Mouse (Mus musculus): ENCODE data around the gene Sumo3. TPM values are rescaled to one million over a fixed set of nuclear protein-coding genes. Genes with fewer than 3 reads are reported as not detected.

Gene Sumo3
- polyA plus RNA-seq, 1 experiment from 2014 or later: 334 TPM

DNA sequence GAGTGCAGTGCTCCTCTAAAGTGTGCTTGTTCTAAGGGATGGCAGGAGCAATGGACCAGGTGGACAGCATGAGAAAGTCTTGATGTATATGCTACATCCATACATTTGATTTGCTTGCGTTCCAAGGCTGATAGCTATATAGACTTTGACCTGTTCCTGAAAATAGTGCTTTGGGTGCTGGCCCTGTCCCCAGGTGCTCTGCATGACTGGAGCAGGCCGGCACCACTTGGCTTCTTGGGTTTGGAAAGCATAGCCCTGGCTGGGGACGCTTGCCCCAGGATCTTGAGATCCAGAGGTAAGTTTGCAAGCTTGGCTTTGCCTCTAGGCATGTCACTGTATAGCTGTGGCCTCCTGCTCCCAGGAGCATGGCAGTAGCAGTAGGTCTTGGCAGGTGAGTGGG lies 19.3 kb upstream of the Sumo3 start:
- ATAC-seq: no peak
- Histone ChIP-seq H3K27me3 (replicated peaks; ENCODE audit: control insufficient read depth, insufficient read depth, low read length) (no peaks in the 10 kb centered on the region), H3K9me3 (ENCODE audit: control insufficient read depth, low read length) (no peaks in the 10 kb centered on the region), H3K4me1 (ENCODE audit: control insufficient read depth, insufficient read depth, low read depth, low read length) (peaks cover 15% of the 10 kb centered on the region), H3K9ac (ENCODE audit: low read depth, low read length) (no peak overlapping the region), H3K4me3 (ENCODE audit: low read length) (no peak overlapping the region), H3K27ac (ENCODE audit: low read depth, low read length) (no peak overlapping the region), H3K36me3 (ENCODE audit: control insufficient read depth, insufficient read depth, low read length) (peaks cover 12% of the 10 kb centered on the region; the same call in 1 of the 2 replicates), H3K4me2 (ENCODE audit: low read length) (no peak overlapping the region)
- 99% methylated on average over 3 of the region's 3 CpGs for WGBS

GRCm38 (mm10) chr10:77587091-77587775 lies 18.7 kb upstream of the Sumo3 start:
- WGBS: 96% methylated on average over 6 of the region's 6 CpGs
- Histone ChIP-seq H3K27ac (ENCODE audit: low read depth, low read length) (no peak overlapping the region), H3K4me2 (ENCODE audit: low read length) (no peak overlapping the region), H3K9ac (ENCODE audit: low read depth, low read length) (no peak overlapping the region), H3K4me3 (ENCODE audit: low read length) (no peak overlapping the region), H3K4me1 (ENCODE audit: control insufficient read depth, insufficient read depth, low read depth, low read length) (peaks cover 14% of the 10 kb centered on the region), H3K27me3 (replicated peaks; ENCODE audit: control insufficient read depth, insufficient read depth, low read length) (no peaks in the 10 kb centered on the region), H3K36me3 (ENCODE audit: control insufficient read depth, insufficient read depth, low read length) (peaks cover 12% of the 10 kb centered on the region; the same call in 1 of the 2 replicates), H3K9me3 (ENCODE audit: control insufficient read depth, low read length) (no peaks in the 10 kb centered on the region)
- no peak for ATAC-seq

DNA sequence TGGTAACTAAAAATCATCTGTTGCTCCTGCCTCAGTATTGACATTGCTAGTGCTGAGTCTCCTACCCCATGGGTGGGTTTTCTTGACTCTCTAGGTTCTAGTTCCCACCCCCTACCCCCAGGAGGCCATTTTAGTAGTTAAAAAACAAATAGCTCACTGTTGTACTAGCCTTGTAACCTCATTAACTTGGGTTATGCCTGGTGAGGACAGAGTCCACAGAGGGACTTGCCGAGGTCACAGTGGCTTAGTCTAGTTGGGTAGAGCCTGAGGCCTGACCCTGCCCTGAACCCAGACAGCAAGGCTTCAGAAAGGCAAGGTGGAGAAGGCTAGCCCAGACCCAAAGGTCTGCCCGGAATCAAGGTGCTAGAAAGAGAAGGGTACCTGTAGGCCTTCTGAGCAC lies 17.9 kb upstream of the Sumo3 start:
- Histone ChIP-seq H3K4me1 (ENCODE audit: control insufficient read depth, insufficient read depth, low read depth, low read length) (peaks cover 6% of the 10 kb centered on the region), H3K36me3 (ENCODE audit: control insufficient read depth, insufficient read depth, low read length) (peaks cover 17% of the 10 kb centered on the region; the same call in 1 of the 2 replicates), H3K4me3 (ENCODE audit: low read length) (no peak overlapping the region), H3K9ac (ENCODE audit: low read depth, low read length) (no peak overlapping the region), H3K4me2 (ENCODE audit: low read length) (no peak overlapping the region), H3K9me3 (ENCODE audit: control insufficient read depth, low read length) (no peaks in the 10 kb centered on the region), H3K27me3 (replicated peaks; ENCODE audit: control insufficient read depth, insufficient read depth, low read length) (no peaks in the 10 kb centered on the region), H3K27ac (ENCODE audit: low read depth, low read length) (peak overlapping the region; percentile 14; the same call in 1 of the 2 replicates)
- 93% methylated on average over 2 of the region's 2 CpGs for WGBS
- no peak for ATAC-seq

- ATAC-seq: 0 out of 2 replicates have a peak, but pooled peaks have one; percentile 13
- WGBS: 77% methylated on average over 7 of the region's 7 CpGs
- Histone ChIP-seq H3K36me3 (ENCODE audit: control insufficient read depth, insufficient read depth, low read length) (peaks cover 28% of the 10 kb centered on the region), H3K9me3 (ENCODE audit: control insufficient read depth, low read length) (no peaks in the 10 kb centered on the region), H3K27me3 (replicated peaks; ENCODE audit: control insufficient read depth, insufficient read depth, low read length) (no peaks in the 10 kb centered on the region), H3K27ac (ENCODE audit: low read depth, low read length) (peak overlapping the region; percentile 42; the same call in 1 of the 2 replicates), H3K9ac (ENCODE audit: low read depth, low read length) (no peak overlapping the region; the same call in 1 of the 2 replicates), H3K4me2 (ENCODE audit: low read length) (no peak overlapping the region), H3K4me3 (ENCODE audit: low read length) (no peak overlapping the region), H3K4me1 (ENCODE audit: control insufficient read depth, insufficient read depth, low read depth, low read length) (no peaks in the 10 kb centered on the region)
These were observed 16.8 kb upstream of the Sumo3 start for GRCm38 (mm10) chr10:77589117-77589516.

DNA sequence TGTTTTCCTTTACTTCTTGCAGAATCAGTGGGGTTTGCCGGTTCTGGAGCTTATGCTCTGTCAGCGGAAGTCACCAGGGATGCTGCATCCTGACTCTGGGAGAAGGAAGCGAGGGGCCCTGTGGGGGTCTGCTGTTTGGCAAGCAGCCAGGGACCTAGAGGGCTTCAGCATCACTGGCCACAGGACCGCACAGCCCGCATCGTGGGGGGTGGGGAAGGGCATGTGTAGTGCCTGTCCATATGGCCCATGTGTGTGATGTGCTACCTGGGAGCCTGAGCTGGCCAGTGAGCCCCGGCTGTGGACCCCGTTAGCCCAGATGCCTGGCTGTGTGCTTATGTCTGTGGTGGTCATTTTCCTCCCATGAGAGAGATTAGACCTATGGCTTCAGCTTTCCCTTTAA lies 16.1 kb upstream of the Sumo3 start:
- WGBS: 63% methylated on average over 8 of the region's 8 CpGs
- ATAC-seq: no peak
- Histone ChIP-seq H3K4me1 (ENCODE audit: control insufficient read depth, insufficient read depth, low read depth, low read length) (no peaks in the 10 kb centered on the region), H3K4me3 (ENCODE audit: low read length) (no peak overlapping the region), H3K4me2 (ENCODE audit: low read length) (no peak overlapping the region), H3K27me3 (replicated peaks; ENCODE audit: control insufficient read depth, insufficient read depth, low read length) (no peaks in the 10 kb centered on the region), H3K9me3 (ENCODE audit: control insufficient read depth, low read length) (no peaks in the 10 kb centered on the region), H3K9ac (ENCODE audit: low read depth, low read length) (no peak overlapping the region), H3K36me3 (ENCODE audit: control insufficient read depth, insufficient read depth, low read length) (peaks cover 33% of the 10 kb centered on the region), H3K27ac (ENCODE audit: low read depth, low read length) (no peak overlapping the region; the same call in 1 of the 2 replicates)

- Histone ChIP-seq H3K9ac (ENCODE audit: low read depth, low read length) (no peak overlapping the region), H3K4me1 (ENCODE audit: control insufficient read depth, insufficient read depth, low read depth, low read length) (no peaks in the 10 kb centered on the region), H3K27ac (ENCODE audit: low read depth, low read length) (no peak overlapping the region), H3K27me3 (replicated peaks; ENCODE audit: control insufficient read depth, insufficient read depth, low read length) (no peaks in the 10 kb centered on the region), H3K4me2 (ENCODE audit: low read length) (no peak overlapping the region), H3K4me3 (ENCODE audit: low read length) (no peak overlapping the region), H3K9me3 (ENCODE audit: control insufficient read depth, low read length) (no peaks in the 10 kb centered on the region), H3K36me3 (ENCODE audit: control insufficient read depth, insufficient read depth, low read length) (peaks cover 37% of the 10 kb centered on the region)
- 41% methylated on average over 6 of the region's 6 CpGs for WGBS
- ATAC-seq: peak; percentile 5; the same call in 1 of the 2 replicates
These were observed 15.1 kb upstream of the Sumo3 start for GRCm38 (mm10) chr10:77590812-77591211.

- WGBS: 75% methylated on average over 6 of the region's 6 CpGs
- no peak overlapping the region for H3K4me2 ChIP-seq (ENCODE audit: low read length)
- H3K36me3 ChIP-seq (ENCODE audit: control insufficient read depth, insufficient read depth, low read length): peaks cover 38% of the 10 kb centered on the region
- no peak for ATAC-seq
- H3K9ac ChIP-seq (ENCODE audit: low read depth, low read length): no peak overlapping the region
- H3K27me3 ChIP-seq (replicated peaks; ENCODE audit: control insufficient read depth, insufficient read depth, low read length): no peaks in the 10 kb centered on the region
- H3K27ac ChIP-seq (ENCODE audit: low read depth, low read length): no peak overlapping the region
- no peaks in the 10 kb centered on the region for H3K4me1 ChIP-seq (ENCODE audit: control insufficient read depth, insufficient read depth, low read depth, low read length)
- H3K4me3 ChIP-seq (ENCODE audit: low read length): no peak overlapping the region
- no peaks in the 10 kb centered on the region for H3K9me3 ChIP-seq (ENCODE audit: control insufficient read depth, low read length)
These were observed 14.4 kb upstream of the Sumo3 start for GRCm38 (mm10) chr10:77591546-77591945.

- Histone ChIP-seq H3K4me1 (ENCODE audit: control insufficient read depth, insufficient read depth, low read depth, low read length) (no peaks in the 10 kb centered on the region), H3K27me3 (replicated peaks; ENCODE audit: control insufficient read depth, insufficient read depth, low read length) (no peaks in the 10 kb centered on the region), H3K36me3 (ENCODE audit: control insufficient read depth, insufficient read depth, low read length) (peaks cover 50% of the 10 kb centered on the region), H3K9ac (ENCODE audit: low read depth, low read length) (no peak overlapping the region), H3K9me3 (ENCODE audit: control insufficient read depth, low read length) (no peaks in the 10 kb centered on the region), H3K4me3 (ENCODE audit: low read length) (no peak overlapping the region), H3K4me2 (ENCODE audit: low read length) (no peak overlapping the region), H3K27ac (ENCODE audit: low read depth, low read length) (no peak overlapping the region)
- 98% methylated on average over 2 of the region's 2 CpGs for WGBS
- ATAC-seq: no peak
These were observed 9.8 kb upstream of the Sumo3 start for GRCm38 (mm10) chr10:77596060-77596459.

DNA sequence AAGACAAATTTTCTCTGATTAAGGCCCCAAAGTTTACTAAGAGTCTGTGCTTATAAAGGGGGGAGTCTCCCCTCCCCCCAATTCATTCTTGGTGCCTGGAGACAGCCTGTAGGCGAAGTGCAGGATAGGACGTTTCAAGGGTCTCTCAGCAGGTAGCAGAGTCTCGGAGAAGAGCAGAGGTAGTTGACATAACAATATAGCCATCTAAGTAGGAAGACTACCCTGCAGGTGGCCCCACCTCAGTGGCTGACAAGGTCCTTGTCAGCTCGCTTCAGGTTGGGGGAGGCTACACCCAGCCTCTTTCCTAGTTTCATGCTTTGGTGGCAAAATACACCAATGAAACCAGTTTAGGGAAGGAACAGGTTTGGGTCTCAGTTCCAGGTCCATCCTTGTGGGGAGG lies 2.9 kb upstream of the Sumo3 start:
- H3K4me3 ChIP-seq (ENCODE audit: low read length): no peak overlapping the region
- 49% methylated on average over 4 of the region's 4 CpGs for WGBS
- H3K9ac ChIP-seq (ENCODE audit: low read depth, low read length): no peak overlapping the region
- H3K27ac ChIP-seq (ENCODE audit: low read depth, low read length): no peak overlapping the region
- peaks cover 9% of the 10 kb centered on the region for H3K36me3 ChIP-seq (ENCODE audit: control insufficient read depth, insufficient read depth, low read length)
- no peak overlapping the region for H3K4me2 ChIP-seq (ENCODE audit: low read length)
- H3K27me3 ChIP-seq (replicated peaks; ENCODE audit: control insufficient read depth, insufficient read depth, low read length): no peaks in the 10 kb centered on the region
- peaks cover 12% of the 10 kb centered on the region for H3K4me1 ChIP-seq (ENCODE audit: control insufficient read depth, insufficient read depth, low read depth, low read length)
- no peak for ATAC-seq
- H3K9me3 ChIP-seq (ENCODE audit: control insufficient read depth, low read length): peaks cover 2% of the 10 kb centered on the region; the same call in 1 of the 2 replicates
